8 mouse cellular contexts compared by ENCODE assay signal in genomic region chr17:44256583-44256982, GRCm38 (mm10).
DNase-seq lines count a peak whose midpoint lies in the region; ATAC-seq lines count a peak whose summit lies in the region.

No protein-coding gene starts in this region.

- no peak overlapping the region for H3K4me2 ChIP-seq in limb, embryonic 13.5 days (replicated peaks)

- peak; percentile 89 for ATAC-seq in granulocyte monocyte progenitor cell, adult 5-6 weeks (replicated peaks; ENCODE audit: poor library complexity, severe bottlenecking)
- peak; percentile 58 for ATAC-seq in limb, embryonic 13.5 days (ENCODE audit: low FRiP score, low read depth)
- peak; percentile 74 for ATAC-seq in monocyte, adult 5-6 weeks (replicated peaks; ENCODE audit: insufficient number of reproducible peaks, low FRiP score, low TSS enrichment, poor library complexity, severe bottlenecking)

- no peak overlapping the region for H3K9ac ChIP-seq in limb, embryonic 13.5 days

- WGBS in limb, embryonic 13.5 days = 5% methylated on average over 6 of the region's 6 CpGs

- no peaks in the 10 kb centered on the region for H3K36me3 ChIP-seq in limb, embryonic 13.5 days

- H3K4me3 ChIP-seq in limb, embryonic 13.5 days = no peak overlapping the region

- H3K27me3 ChIP-seq in limb, embryonic 13.5 days = peaks cover 65% of the 10 kb centered on the region

- H3K4me1 ChIP-seq in limb, embryonic 13.5 days = peaks cover 31% of the 10 kb centered on the region

- DNase-seq in 3T3-L1 (ENCODE audit: low read depth, low spot score) = peak; percentile 89
- peak; percentile 75 for DNase-seq in adrenal gland, adult 2 months
- peak; percentile 66 for DNase-seq in embryo, embryonic 11.5 days (ENCODE audit: low read depth, low spot score)
- peak; percentile 81 for DNase-seq in kidney, adult 9 months
- DNase-seq in spleen, postnatal 14 days (ENCODE audit: low spot score in 2 of 2) = peak; percentile 13 to 37

- no peaks in the 10 kb centered on the region for H3K9me3 ChIP-seq in limb, embryonic 13.5 days

- no peak overlapping the region for H3K27ac ChIP-seq in limb, embryonic 13.5 days

Comparison
In these comparisons a context has a peak if more than half of its experiments do, and no peak if none do; other contexts are left out.
1. DNase-seq: peak in every context shown above with its lines; median percentile 89 in 3T3-L1; 81 in kidney, adult 9 months; 75 in adrenal gland, adult 2 months; 66 in embryo, embryonic 11.5 days; 25 in spleen, postnatal 14 days.